Mouse (Mus musculus) fibroblast of lung, adult 2 months (primary cell): ENCODE data around the gene Atp13a2.

Experiments used
- DNase-seq: peaks from one replicate; pipeline ENCODE4 v3.0.0-alpha.2; 2011; ENCODE audit warnings: low read depth

Atp13a2 gene

GRCm38 (mm10) chr4:140962207-140962909, 24.3 kb upstream of the Atp13a2 start:
- no peak for DNase-seq

- DNase-seq: peak; percentile 40
Observed at GRCm38 (mm10) chr4:140962950-140963349, 23.7 kb upstream of the Atp13a2 start.

DNA sequence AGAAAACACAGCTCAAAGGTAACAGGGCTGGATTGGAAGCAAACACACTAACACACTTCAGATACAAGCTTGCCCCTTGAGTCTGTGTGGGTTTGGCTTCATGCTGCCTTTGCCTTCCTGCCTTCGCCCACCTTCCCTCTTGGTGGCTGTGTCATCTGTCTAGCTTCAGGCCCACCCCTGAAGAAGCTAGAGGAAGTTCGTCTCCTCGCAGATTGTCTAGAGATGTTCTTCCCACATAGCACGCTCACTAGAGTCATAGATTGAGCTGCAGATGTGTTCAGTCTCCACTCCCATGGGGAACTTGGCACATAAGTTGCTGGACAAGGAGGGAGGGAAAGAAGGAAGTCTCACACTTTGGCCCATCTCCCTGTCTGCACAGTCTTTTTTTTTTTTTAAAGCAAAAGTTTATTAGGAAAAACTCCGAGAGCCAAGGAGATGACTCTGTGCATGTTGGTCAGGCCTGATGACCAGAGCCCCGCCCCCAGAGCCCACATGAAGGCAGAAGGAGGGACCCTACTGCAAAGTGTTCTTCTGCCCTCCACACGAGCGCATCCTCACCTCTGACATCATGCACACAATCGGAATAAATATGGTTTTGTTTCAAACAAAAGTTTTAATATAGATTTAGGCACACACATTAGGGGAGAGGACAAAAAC, 22.6 kb upstream of the Atp13a2 start:
- no peak for DNase-seq

- DNase-seq: peak; percentile 32
Observed at GRCm38 (mm10) chr4:140964620-140965019, 22.1 kb upstream of the Atp13a2 start.

GRCm38 (mm10) chr4:140967386-140968159, 19.1 kb upstream of the Atp13a2 start:
- no peak for DNase-seq

DNA sequence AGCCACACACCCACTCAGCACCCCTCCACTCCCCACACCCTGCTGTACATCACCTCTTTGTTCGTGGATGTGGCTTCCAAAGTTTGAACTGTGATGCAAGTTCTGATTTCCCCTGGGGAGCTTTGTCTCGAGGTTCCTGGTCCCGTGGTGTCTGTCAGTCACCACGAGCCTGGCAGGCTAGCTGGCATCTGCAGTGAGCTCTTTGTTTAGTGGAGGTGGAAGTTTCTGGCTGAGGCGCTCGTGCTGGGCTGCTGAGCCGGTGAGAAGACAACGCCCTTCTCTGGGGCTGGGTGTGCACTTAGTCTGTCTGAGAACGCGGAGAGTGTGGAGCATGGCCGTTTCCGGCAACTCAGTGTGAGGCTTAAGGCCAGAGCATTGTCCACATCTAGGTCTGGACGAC, 15.0 kb upstream of the Atp13a2 start:
- DNase-seq: no peak

DNA sequence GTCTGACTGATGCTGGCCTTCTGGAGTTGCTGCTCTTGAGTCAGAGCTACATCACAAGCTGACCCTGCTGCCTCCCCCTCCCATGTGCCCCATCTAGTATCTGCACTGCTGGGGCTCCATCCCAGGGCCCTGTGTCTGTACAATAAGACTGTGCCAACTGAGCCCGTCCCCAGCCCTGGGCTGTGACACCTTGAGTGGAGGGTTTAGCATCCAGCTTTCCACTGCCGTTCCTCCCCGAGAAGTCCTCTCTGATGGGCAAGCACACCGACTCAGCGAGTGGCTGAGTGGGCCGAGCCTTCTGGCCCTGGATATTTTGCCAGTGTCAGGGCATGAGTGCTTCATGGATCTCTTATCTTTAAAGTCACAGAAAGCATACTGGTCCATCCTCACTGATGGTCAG, 12.3 kb upstream of the Atp13a2 start:
- no peak for DNase-seq

GRCm38 (mm10) chr4:140975356-140975755, 11.3 kb upstream of the Atp13a2 start:
- DNase-seq: no peak

DNA sequence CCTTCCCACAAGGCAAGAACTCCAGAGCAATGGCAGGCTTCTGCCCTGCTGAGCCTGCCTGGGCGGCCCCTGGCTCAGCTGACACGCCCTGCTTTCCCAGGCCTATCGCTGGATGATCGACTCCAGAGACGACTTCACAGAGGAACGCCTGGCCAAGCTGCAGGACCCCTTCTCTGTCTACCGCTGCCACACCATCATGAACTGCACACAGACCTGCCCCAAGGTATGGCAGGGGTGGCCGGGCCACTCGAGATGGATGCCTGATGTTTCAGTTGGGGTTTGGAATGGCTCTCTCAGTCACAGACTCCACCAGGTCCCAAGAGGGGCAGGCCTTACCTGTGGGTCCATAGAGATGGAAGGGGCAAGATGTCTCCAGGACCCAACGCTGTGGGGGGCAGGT, 9.4 kb upstream of the Atp13a2 start:
- DNase-seq: no peak

GRCm38 (mm10) chr4:140977886-140978692, 8.6 kb upstream of the Atp13a2 start:
- DNase-seq: no peak

DNA sequence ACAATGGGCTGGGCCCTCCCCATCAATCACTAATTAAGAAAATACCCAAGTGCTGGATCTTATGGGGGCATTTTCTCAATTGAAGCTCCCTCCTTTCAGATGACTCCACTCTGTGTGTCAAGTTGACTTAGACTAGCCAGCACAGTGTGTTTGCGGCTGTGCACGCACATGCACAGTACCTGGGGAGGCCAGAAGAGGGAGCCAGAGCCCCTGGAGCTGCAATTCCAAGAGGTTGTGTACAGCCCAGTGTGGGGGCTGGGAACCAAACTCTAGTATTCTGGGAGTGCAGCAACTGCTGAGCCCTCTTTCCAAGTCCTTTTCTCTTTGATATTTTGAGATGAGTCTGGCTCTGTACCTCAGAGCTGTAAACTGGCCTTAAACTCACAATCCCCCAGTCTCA, 5.1 kb upstream of the Atp13a2 start:
- DNase-seq: no peak

- no peak for DNase-seq
Observed at GRCm38 (mm10) chr4:140982808-140983207, 3.9 kb upstream of the Atp13a2 start.

DNA sequence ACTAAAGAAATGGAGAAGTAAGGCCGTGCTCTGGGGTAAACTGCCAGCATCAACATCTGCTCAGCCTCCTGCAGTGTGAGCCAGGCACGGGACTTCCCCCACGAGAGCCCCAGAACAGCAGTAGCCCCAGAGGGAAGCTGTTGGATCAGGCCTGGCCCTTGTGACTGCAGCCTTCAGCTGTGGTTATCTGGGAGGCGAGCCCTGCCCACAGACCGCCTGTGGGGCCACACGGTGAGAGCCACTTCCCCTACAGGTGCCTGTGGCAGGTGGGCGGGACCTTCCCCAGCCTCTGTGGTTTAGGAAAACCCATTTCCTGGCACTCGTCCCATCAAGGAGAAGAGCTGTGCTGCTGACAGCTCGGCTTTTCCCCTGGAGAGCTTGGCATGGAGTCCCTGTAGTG, 3.2 kb upstream of the Atp13a2 start:
- peak; percentile 76 for DNase-seq

GRCm38 (mm10) chr4:140984544-140984943, 2.1 kb upstream of the Atp13a2 start:
- DNase-seq: no peak

DNA sequence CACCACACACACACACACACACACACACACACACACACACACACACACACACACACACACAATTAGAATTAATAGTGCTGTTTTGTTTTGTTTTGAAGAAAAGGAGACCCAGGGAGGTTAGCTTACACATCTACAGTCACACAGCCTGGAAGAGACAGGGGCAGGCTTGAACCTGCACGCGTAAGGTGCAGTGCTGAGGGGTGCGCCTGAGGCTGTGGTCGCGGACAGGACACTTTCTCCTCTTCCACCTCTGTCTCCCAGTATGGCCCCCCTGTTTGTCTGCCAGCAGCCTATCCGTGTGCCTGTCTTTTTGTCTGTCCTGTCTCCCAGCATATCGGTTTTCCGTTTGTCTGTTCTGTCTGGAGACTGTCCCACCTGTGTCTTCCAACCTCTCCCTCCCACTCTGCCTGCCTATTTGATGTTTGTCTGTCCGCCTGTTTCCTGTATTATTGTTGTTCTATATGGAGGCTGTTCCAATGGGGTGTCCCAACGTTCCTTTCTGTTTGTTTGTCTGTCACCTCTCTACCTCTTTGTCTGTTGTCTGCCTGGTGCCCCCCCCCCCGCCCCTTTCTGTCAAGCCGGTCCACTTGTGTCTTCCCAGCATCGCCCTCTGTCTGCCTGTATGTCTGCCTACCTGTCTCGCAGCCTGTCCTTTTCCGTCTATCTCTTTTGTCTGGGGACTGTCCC, 506 bp upstream of the Atp13a2 start:
- DNase-seq: no peak

DNA sequence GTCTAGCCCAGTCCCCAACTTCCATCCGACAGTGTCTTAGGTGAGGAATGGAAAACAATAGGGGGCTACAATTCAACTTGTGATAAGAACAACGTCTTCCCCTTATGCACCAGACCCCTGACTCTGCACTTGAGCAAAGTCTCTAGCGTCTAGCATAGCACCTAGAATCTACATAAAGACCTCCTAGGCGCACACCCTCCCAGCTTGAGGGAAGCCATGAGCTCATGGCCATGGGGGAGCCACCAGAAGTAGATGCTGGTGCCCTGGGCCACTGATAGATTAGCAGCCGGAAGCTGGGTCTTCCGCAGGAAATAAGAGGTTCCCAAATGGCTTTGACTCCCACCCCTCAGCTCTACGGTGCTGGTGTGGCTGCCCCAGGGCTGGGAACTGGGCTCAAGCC, 803 bp downstream of the Atp13a2 start:
- DNase-seq: no peak

GRCm38 (mm10) chr4:140988706-140989290, 2.1 kb downstream of the Atp13a2 start:
- DNase-seq: no peak

- no peak for DNase-seq
Observed at GRCm38 (mm10) chr4:140989447-140989846, 2.8 kb downstream of the Atp13a2 start.

DNA sequence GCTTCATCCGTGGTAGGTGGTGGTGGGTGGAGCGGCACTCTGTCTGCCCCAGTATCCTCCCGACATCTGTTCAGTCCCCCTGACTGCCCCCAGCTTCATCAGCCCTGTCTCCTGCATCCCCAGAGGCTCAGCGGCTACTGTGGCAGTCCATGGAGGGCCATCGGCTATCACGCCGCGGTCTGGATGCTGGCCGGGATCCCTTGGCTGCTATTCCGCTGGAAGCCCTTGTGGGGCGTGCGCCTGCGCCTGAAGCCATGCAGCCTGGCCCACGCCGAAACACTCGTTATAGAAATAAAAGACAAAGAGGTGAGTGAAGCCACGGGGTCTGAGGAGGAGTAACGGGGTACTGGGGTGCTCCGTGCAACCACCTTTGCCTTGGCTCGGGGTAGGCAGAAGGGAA, 5.5 kb downstream of the Atp13a2 start:
- DNase-seq: no peak

GRCm38 (mm10) chr4:140993846-140994245, 7.2 kb downstream of the Atp13a2 start:
- no peak for DNase-seq

DNA sequence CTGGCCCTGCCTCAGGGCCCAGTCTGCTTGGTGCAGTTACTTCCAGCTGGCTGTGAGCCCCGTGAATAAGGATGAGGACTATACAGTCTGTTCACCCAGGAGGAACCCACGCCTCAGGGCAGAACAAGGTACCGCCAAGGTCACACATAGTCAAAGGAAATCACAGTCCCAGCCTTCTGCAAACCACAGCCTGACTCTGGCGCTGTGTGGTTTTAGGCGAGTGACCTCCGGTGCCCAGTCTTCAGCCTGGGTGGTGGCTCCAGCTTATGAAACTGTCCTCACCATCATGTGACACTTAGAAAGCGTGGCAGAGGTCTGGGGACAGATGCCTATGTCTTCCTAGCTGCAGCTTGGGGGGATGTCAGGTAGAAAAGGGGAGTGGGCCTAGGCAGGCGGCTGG, 9.1 kb downstream of the Atp13a2 start:
- DNase-seq: no peak
